Mouse (Mus musculus): Measurements from ENCODE around the gene Pnma5. TPM values are rescaled to one million over a fixed set of nuclear protein-coding genes. Genes with fewer than 3 reads are reported as not detected.

Pnma5 gene
- total RNA-seq, 2 experiments from 2014 or later: 0.12 to 0.18 TPM

GRCm38 (mm10) chrX:72985607-72986006, 51.3 kb downstream of the Pnma5 start:
- no peak for DNase-seq

Small RNA genes lying within 50 kb of the gene (microRNA-seq; reads per million reads assigned to microRNA genes)
- 2.8 reads per million for gene Mir2137

Other genes starting within 250 kb of the Pnma5 start
- under 1 TPM; 0.09 to 0.24 TPM for gene Gabrq, start 211.9 kb downstream of the Pnma5 start, total RNA-seq (2021)
- 10 to 100 TPM; 39.1 to 39.5 TPM for gene Cetn2, start 118.7 kb downstream of the Pnma5 start, total RNA-seq (2021)
- gene Nsdhl, start 118.5 kb downstream of the Pnma5 start, total RNA-seq (2021): 10 to 100 TPM; 20.5 to 23.2 TPM
- 1 to 10 TPM; 4.1 to 4.4 TPM for gene Zfp185, start 49.8 kb downstream of the Pnma5 start, total RNA-seq (2021)
- under 1 TPM; 0.27 to 0.76 TPM for gene Pnma3, start 27.7 kb upstream of the Pnma5 start, total RNA-seq (2021)
- gene Xlr4a, start 45.4 kb upstream of the Pnma5 start, total RNA-seq (2021): 1 to 10 TPM in 1 of 2 experiments, under 1 TPM in 1; 0.85 to 1.1 TPM
- gene Xlr3a, start 60.0 kb upstream of the Pnma5 start, total RNA-seq (2021): 1 to 10 TPM; 1.2 to 2.8 TPM
- under 1 TPM; 0.51 to 0.76 TPM for gene Gm14685, start 79.9 kb upstream of the Pnma5 start, total RNA-seq (2021)
- gene Xlr5b, start 111.7 kb upstream of the Pnma5 start, total RNA-seq (2021): not detected
- not detected for gene DXBay18, start 112.3 kb upstream of the Pnma5 start, total RNA-seq (2021)
- not detected for gene Spin2d, start 139.9 kb upstream of the Pnma5 start, total RNA-seq (2021)
- 1 to 10 TPM; 4.6 to 7.8 TPM for gene Xlr3b, start 155.1 kb upstream of the Pnma5 start, total RNA-seq (2021)
- under 1 TPM in 1 of 2 experiments, not detected in 1; 0.60 TPM for gene Xlr4b, start 177.2 kb upstream of the Pnma5 start, total RNA-seq (2021)
- gene F8a, start 191.2 kb upstream of the Pnma5 start, total RNA-seq (2021): 1 to 10 TPM; 7.3 to 7.8 TPM
- gene Xlr4c, start 206.0 kb upstream of the Pnma5 start, total RNA-seq (2021): under 1 TPM; 0.66 to 0.76 TPM
- gene Xlr3c, start 228.3 kb upstream of the Pnma5 start, total RNA-seq (2021): not detected